Mouse (Mus musculus) gastrocnemius, postnatal 10 days (tissue): ENCODE data around the gene Nfic. TPM values are rescaled to one million over a fixed set of nuclear protein-coding genes. Genes with fewer than 3 reads are reported as not detected.

Source experiments
- DNase-seq: peaks from one replicate; pipeline ENCODE4 v3.0.0; 2021; ENCODE audit warnings: mixed read lengths
- total RNA-seq, 2 experiments: library from RNA; stranded (reverse); gene quantifications; 2 replicates each; pipeline ENCODE4 v1.2.3; 2021

The Nfic gene
- total RNA-seq, 2 experiments from 2014 or later = 329 to 332 TPM

DNA sequence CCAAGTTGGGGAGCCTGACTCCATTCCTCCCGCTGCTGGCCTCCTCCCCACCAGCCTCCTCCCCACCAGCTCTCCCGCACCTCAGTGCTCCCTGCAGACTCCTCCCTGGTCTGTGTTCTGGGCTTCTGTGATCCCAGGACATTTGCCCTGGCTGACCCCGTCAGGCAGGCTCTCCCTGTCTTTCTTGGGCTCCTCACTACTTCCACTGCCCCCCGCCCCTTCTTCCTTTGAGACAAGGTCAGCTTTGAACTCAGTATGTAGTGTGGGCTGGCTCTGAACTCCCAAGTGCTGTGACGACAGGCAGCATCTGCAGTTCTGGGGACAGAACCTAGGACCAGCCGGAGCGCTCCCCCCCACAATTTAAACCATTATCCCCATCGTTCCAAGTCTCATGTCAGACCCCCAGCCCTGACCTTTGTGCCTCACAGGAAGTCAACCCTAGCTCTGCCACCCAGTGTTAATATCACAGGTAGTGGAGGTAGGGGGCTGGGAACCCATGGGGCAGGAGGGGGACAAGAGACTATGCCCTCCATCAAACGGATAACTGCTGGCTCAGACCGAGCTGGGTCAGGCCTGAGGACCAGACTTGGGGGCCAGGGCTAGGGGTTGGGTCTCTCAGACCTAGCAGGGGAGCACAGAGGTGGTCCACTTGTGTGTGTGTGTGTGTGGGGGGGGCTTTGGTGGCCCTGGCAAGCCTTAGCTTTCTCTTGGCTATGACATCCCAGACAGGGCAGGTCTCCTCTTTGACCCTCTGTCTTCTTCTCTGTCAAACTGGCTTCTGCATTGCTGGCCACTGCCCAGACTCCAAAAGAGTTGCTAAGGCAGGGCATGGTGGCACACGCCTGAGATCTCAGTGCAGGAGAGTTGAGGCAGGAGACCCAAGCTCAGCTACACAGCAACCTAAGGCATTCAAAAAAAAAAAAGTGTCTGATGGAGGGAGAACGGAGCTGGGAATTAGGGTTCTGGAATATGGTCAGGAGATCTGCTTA, 37.9 kb downstream of the Nfic start:
- DNase-seq = peak; percentile 12

DNA sequence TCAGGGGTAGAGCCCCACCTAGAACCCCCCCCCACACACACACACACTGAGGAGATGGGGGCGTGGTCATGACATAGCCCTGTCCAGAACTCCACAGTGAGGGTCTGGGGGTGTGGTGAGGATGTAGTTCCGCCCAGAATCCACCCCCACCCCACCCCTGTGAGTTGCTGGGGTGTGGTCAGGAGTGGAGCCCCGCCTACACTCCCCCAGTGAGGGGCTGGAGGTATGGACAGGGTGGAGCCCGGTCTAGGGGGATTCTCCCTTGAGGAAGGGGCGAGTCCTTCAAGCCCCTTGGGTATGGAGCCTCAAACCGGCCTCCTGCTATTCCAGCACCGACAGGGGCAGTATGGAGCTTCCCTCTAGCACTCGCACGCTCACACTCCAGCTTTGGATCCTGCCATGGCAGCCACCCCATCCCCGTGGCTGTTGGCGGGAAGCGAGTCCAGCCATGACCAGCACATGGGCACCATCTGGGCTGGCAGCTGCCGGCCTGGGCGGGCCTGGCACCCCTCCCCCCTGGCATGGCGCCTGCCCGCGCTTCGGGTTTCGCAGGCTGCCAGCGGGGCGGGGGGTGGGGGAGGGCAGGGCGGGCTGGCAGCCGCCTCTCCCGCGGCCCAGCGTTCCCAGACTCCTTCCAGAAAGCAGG, 38.7 kb downstream of the Nfic start:
- peak; percentile 94 for DNase-seq

DNA sequence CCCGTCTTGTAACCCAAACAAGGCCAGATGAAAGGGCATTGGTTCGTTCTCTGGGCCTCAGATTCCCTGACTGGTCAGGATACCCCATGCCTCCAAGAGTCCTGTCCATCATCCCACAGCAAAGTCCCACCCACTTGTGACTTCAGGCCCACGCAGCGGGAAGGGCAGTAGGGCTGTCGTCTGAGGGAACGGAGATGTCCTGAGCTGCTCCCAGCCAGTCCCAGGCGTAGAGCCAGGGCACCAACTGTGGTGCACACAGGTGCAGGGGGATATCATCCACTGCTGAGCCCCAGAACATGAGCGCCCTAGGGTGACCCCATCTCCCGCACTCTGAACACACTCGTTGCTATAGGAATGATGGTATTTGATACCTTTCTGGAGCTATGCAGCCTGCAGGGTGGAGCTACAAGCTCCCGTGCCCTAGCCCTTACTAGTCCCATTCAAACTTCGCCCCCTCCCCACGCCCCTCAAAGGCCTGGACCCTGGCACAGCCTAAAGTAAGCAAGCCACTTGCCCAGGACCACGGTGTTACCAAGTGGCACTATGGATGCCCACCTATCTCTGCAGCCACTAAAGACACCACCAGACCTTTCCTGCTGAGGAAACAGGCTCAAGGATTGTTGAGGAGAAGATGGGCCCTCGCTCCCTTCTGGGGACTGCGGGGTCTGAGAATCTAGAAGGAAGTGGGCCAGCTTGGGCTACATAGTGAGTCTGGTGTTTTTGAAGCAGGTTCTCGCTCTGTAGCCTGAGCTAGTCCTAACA, 39.7 kb downstream of the Nfic start:
- peak; percentile 78 for DNase-seq

DNA sequence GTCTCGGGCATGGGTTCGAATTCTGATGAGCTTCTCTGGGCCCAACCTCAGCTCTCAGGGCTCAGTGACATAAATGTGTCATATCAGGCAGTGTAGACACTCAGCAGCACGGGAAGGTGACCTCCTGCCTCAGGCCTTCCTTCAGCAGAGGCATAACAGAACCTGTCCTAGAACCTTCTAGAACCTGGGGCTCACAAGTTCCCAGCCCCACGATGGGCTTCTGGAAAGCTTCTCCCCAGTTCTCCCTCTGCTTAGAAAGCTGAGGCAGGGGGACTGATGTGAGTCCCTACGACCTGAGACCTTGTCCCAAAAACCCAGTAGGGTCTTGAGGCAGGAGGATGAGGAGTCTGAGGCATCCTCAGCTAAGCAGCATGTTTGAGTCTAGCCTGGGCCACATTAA, 40.3 kb downstream of the Nfic start:
- DNase-seq = no peak

DNA sequence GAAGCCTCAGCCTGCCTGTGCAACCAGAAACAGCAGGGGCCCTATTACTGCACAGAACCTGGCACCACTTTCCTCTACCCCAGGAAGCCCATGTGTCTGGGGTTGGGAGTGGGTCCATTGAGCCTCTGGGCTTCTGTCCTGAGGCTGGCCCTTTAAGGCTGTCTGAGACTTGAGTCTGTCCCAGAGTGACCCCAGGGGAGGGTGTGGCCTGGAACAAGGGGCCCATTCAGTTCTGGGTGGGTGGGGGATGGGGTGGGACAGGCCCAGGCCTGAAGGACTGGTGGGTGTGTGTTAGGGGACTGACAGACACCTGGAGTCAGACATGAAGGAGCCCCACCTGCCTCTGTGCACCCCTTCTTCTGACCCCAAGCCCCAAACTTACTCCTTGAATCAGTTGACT, 40.8 kb downstream of the Nfic start:
- peak; percentile 57 for DNase-seq

DNA sequence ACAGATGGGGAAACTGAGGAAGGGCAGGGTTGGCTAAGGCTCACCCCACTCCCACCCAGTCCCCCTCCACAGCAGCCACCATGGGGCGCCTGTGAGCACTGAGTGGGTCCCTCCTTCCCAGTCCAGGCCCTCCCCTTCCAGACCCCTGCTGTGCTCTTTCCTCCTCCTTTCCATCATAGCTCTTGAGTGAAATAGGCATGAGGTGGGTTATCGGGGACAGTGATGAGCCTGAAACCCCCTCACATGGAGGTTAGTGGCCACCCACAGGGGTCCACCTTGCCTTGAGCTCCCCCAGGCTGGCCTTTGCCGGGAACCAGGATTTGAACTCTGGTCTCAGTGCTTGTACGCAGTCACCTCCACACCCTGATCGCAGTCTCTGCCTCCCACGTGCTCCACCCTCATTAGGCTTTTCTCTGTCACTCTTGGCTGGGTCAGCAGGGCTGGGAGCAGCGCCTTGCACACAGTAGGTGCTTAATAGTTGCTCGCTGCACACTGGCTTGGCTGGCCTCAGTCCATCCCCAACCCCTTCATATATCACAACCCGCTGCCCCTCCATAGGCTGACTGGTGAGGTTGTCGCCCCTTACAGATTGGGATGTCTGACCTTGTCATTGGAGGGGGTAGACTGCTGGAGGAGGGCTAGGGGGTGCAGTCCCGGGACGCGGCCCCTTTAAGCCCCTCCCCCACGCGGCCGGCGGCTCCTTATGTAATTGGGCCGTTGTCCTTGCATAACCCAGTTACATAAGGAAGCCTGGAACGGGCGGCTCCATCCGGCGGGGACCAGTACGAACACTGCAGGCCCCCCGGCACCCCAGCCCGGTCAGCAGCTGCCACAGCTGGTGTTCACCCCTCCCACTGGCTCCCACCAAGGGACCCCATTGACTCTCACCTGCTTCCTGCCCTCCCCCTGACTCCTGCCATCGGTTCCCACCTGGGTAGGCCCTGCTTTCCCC, 41.8 kb downstream of the Nfic start:
- DNase-seq = peak; percentile 93

DNA sequence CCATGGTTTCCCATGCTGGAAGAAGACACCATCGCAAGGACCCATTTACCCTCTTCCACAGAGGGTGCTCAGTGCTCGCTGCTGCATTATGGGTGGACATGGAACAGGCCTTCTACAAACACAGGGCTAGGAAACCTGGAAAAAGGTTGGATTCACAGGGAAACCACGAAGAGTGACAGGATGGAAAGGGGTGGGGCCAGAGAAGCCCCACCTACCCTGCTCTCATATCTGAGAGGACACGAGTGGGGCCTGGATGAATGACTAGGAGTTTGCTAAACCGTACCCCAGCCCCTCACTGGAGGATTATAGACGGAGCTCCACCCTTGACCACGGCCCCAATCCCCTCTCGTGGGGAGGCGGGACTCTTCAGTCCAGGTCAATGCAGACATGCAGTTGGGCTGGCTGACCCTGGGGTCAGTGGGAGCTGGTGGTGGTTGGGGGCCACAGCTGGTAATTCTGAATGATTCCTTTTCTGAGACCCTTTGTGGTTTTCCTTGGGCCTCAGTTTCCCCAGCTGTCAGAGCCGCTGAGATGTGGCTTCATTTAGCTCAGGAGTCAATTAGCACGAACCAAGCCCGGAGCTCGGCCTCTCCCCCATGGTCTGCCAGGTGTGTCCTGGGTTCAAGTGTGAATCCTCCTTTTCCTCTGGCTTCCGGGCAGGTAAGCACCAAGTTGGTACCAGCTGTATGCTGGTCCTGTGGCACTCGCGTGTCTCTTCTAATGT, 42.7 kb downstream of the Nfic start:
- peak; percentile 34 for DNase-seq

DNA sequence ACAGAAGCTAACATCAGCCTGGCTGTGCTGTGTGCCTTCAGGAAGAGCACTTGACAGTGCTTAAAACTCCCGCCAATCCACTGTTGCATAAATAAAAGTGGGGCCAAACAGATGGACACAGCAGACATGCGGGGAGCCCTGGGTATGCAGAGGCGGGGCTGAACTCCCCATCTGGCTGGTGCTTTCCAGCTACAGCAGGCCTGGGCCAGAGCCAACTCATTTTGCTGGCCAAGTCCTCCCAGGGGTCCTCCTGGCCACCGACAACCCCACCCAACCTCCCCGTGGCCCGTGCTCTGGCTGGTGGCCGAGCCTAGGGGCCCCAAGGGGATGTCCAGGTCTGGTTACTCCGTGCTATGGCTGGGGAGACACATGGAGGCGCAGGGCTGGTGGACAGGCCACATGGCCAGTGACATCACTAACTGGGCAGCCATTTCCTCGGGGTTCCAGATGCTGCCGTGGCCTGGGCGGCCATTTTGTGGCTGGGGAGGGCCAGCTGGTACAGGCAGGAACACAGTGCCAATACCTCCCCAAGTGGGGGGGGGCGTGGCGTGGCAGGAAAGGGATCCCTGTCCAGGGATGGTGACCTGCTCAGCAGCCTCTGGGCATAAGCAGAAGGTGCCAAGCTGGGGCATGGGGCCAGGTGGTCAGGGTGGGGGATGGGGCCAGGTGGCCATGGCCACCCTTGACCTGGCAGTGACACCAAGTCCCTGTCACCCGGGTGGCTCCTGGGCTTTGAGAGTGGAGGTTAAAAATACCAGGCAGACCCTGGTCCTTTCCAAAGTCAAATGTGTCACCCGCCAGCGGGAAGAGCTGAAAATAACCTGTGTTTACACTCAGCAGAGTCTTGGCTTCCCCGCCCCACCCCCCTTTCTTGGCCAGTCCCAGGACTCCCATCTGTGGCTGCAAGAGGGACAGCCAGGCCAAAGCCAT, 43.7 kb downstream of the Nfic start:
- peak; percentile 94 for DNase-seq

DNA sequence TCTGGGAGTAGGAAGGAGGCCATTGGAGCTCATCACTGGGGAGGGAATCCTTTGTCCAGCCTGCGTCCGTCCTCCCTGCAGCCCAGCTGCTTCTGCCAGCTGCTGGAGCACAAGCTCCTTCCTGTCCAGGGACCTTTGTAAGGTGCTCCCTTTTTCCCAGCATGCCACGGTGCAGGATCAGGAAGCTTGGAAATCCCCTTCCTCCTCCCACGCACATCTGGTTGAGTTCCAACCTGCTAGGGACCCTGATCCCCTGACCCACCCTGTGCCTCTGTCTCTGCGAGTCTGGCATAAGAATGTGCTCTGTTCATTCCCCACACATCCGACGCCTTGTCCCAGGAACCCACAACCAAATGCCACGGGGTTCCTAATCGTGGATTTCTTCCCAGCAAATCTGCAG, 44.5 kb downstream of the Nfic start:
- peak; percentile 34 for DNase-seq

DNA sequence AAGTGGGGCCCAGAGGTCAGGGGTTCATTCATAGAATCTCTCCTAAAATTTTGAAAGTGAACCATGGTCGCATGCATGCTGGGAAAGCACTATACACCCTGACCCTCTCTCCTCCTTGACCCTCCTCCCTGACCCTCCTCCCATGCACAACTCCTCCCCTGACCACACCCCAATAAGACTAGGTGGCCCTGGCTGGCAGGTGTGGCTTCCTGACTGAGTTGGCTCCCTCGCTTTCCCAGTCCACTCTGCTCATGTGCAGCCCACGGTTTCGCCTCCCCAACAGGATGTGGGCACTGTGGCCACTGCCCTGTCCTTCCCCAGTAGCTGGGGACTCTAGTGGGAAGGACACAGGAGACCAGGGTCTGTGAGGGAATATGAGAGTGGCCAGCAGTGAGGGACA, 45.1 kb downstream of the Nfic start:
- no peak for DNase-seq

DNA sequence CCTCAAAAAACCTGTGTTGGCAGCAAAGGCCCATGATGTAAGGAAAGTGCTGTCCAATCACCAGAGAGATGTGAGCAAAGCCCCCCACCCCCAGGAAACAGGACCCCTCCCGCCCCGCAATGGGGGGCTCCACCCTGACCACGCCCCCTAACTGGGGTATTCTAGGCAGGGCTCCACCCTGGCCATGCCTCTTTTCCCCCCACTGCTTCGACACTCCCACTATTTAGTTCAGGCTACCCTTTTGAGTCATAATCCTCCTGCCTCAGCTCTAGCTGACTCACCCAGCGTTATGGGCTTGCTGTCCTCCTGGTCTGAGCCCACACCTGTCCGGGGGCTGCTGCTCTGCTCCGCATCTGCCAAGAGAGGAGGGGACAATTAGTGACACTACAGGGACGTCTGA, 46.1 kb downstream of the Nfic start:
- no peak for DNase-seq

DNA sequence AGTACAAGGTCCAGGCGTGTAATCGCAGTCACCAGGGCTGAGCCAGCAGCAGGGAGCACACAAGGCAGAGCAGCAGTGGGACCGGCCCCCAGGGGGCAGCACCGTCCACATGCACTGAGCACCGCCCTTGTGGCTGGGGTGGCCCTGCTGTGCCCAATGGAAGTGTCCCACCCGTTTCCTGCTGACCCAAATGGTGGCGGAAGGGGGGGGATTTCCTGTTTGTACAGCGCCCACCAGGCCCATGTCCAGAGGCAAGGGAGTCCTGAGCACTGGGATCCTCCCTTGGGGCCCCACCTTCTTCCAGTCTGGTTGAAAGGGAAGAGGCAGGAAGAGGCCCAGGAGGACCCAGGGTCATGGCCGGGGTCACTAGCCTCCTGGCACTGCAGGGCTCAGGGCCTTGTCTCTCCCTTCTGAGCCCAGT, 46.6 kb downstream of the Nfic start:
- DNase-seq = peak; percentile 88

DNA sequence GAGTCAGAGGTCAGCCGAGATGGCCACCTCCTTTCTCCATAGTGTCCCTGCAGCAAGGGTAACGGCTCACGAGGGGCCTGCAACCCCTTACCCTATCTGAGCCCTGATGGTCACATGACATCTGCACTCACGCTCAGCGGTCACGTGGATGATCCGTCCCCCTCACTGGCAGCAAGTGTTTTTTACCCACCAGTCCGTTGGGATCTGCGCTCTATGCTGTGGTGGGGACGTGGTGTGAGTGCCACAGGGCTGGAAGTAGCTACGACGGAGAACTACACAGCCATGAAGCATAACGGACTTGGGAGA, 47.1 kb downstream of the Nfic start:
- no peak for DNase-seq

DNA sequence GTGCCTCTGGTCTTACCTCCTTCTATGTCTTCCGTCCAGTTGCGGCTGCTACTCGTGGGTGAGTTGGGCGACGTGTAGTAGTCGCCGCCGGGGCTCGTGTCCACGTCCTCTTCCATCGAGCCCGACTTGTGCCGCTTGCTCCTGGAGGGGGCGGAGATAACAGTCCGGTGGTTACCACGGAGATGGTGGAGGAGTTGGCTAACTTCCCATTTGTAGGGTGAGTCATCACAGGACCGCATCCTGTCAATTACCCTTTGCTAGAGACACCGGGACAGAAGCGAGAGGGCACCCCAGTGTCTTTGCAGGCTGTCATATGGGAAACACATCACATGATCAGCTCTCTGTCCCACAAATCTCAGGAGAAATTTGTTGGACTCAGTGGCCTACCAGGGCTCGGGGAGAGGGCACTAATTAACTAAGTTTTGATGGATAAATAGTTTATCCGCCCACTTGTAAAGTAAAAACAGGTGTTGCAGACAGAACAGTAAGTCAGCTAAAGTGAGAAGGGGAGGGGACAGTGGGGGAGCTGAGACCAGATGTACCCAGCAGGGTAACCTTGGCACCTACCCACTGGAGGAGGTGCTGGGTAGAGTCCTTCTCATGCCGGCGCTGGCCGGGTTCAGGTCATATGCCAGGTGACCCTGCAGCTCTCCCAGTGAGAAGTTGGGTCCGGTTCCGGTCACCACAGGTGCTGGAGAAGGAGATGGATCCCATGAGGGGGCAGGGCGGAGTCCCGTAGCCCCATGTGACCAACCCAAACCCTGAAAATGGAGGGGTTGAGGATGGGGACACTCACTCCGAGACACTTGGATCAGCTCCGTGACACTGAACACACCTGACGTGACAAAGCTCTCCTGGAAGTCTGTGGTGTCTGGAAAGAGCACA, 47.7 kb downstream of the Nfic start:
- no peak for DNase-seq

DNA sequence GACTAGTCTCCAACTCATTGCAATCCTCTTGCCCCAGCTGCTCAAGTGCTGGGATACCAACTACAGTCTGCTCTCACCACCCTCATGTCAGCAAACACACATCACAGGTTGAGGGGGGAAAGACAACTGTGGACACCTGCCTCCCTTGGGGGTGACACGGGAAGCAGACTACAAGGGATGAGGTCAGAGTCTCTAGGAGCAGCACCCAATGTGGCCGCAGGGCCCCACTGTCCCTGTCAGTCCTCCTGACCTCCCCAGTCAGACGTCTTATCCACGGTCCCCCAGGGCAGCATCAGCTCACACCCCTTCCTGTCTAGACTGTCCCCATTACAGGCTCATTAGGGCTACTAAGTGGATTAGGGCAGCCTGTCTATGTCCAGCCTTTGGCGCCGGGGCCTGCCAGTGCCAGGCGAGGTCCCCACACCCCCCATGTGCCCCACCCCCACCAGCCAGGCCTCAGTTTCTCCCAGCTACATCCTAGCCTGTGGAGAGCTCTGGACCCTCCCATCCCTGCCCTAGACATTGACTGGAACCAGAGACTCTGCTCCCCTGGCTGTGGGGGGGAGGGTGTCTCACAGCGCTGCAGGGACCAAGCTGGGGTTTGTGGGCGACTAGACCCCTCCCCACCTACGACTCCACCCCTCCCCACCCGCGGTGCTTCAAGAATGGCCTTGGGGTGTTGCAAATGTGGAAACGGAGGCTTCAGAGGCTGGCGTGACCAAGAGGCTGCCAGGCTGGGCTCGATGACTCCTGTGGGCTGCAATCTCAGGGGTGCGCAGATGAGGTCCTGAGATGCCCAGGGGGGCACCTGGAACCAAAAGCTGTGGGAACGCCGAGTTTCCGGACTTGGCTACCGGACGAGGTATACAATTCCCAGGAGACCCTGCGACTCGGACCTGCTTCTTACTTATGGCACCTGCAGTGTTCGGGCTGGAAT, 48.7 kb downstream of the Nfic start:
- no peak for DNase-seq

DNA sequence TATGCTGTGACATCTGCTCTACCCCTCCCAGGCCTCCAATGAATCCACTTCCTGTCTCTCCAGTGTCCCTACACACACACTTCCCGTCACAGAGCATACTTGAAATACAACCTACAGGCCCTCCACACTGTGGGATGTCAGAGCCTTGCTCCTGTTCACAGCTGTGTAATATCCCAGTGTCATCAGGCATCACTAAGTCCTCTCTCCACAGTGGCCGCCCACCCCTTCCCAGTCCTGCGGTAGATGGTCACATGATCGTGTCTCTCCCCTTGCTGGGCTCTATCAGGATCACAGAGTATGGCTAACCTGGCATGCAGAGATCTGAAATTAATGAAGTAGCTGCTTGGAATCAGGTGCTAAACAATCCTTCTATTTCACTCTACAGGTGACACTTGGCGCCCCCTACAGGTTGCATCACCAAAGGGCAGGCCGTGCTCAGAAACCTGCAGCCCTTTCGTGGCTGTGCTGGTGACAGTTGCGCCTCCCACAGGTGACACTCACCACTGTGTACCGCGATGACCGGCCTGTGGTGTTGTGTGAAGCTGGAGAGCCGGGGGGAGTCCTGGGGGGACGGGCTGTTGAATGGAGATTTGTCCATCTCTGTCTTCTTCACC, 49.7 kb downstream of the Nfic start:
- DNase-seq = no peak

DNA sequence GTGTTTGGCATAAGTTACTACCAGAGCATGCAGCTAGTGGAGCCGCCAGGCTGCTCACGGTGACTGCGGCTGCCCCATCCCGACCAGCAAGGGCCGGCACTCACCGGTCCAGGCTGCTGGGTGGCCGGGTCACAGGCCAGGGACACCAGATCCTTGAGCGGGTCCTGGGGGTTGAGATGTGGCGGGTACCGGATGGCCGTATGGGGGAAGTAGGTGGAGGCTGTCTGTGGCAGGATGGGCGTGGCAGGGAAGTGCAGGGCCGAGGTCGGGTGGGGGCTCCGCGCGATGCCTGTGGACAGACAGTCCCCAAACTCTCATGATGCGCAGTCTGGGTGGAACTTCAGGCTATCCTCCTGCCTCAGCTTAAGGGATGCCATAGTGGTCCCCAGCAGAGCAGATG, 50.7 kb downstream of the Nfic start:
- no peak for DNase-seq
